Mouse (Mus musculus) macrophage (primary cell): ENCODE measurements around the gene AW011738. TPM values are rescaled to one million over a fixed set of nuclear protein-coding genes. Genes with fewer than 3 reads are reported as not detected.

Experiments used
- H3K27ac ChIP-seq: fragments of 350-480 bp; formaldehyde crosslinking; 2 replicates; pipeline ENCODE4 v1.9.0; 2021
- H3K36me3 ChIP-seq: fragments of 350-480 bp; formaldehyde crosslinking; 2 replicates; pipeline ENCODE4 v1.9.0; 2021; ENCODE audit errors: inconsistent target
- H3K4me3 ChIP-seq: fragments of 350-480 bp; formaldehyde crosslinking; 2 replicates; pipeline ENCODE4 v1.9.0; 2021; ENCODE audit errors: inconsistent target
- H3K79me2 ChIP-seq: fragments of 350-480 bp; formaldehyde crosslinking; 2 replicates; pipeline ENCODE4 v1.9.0; 2021; ENCODE audit errors: inconsistent target
- WGBS: methylation state at CpG from one replicate; pipeline ENCODE4 v1.1.7; 2026; ENCODE audit warnings: inconsistent platforms; ENCODE audit not compliant: missing documents; 5-methylcytosine and 5-hydroxymethylcytosine counted together
- polyA plus RNA-seq: library from polyadenylated mRNA; stranded (reverse); fragments of 250-400 nt; gene quantifications from 3 replicates; pipeline ENCODE4 v1.2.4, GENCODE M21; 2018; ENCODE audit warnings: inconsistent platforms
- total RNA-seq, 78 experiments: library from RNA; depleted of rRNA; stranded (reverse); fragments of 250-400 nt; gene quantifications; 1 replicate in 9 of 78; 2 replicates in 24 of 78; 3 replicates in 43 of 78; 4 replicates in 2 of 78; pipeline ENCODE4 v1.2.4; 2018; ENCODE audit warnings: inconsistent platforms in 56 of 78

The AW011738 gene
- total RNA-seq (2018; cell fraction: chromatin; rRNA removed), result 10 to 100 TPM in 14 of 26 experiments, 1 to 10 TPM in 12; 1.3 to 27.5 (median 13.3) TPM
- 10 to 100 TPM in 2 of 26 experiments, 1 to 10 TPM in 24; 1.3 to 12.4 (median 6.7) TPM for total RNA-seq (2018; cell fraction: cytosol; rRNA removed)
- total RNA-seq (2018; cell fraction: nucleus; rRNA removed), result 10 to 100 TPM in 17 of 26 experiments, 1 to 10 TPM in 9; 1.6 to 46.6 (median 18.6) TPM
- 0.53 to 3.8 TPM (median 0.88 TPM) in 3 replicates for polyA plus RNA-seq

GRCm38 (mm10) chr4:156203001-156203412, at the start of gene AW011738:
TSS of gene AW011738 (plus strand) at chr4:156203304.
- peak within 1 kb of the TSS; percentile 42 for H3K4me3 ChIP-seq
- H3K27ac ChIP-seq, result no peak within 1 kb of the TSS
- H3K36me3 ChIP-seq, result 0 out of 2 replicates have a peak, but pooled peaks cover 6% of the 10 kb centered on the region
- H3K79me2 ChIP-seq, result peaks cover 41% of the 10 kb centered on the region
- WGBS, result 1% methylated on average over 21 of the region's 39 CpGs

- Histone ChIP-seq H3K79me2 (no peaks in the 10 kb centered on the region), H3K27ac (no peak overlapping the region), H3K36me3 (no peaks in the 10 kb centered on the region), H3K4me3 (no peak overlapping the region)
- 100% methylated on average over 3 of the region's 3 CpGs for WGBS
Observed at GRCm38 (mm10) chr4:156154771-156155170, 48.3 kb upstream of the AW011738 start.

GRCm38 (mm10) chr4:156166477-156166876, 36.6 kb upstream of the AW011738 start:
- Histone ChIP-seq H3K79me2 (no peaks in the 10 kb centered on the region), H3K27ac (no peak overlapping the region), H3K4me3 (no peak overlapping the region), H3K36me3 (no peaks in the 10 kb centered on the region)
- WGBS, result 64% methylated on average over 9 of the region's 9 CpGs

- H3K27ac ChIP-seq, result no peak overlapping the region
- no peaks in the 10 kb centered on the region for H3K36me3 ChIP-seq
- 99% methylated on average over 8 of the region's 8 CpGs for WGBS
- H3K79me2 ChIP-seq, result no peaks in the 10 kb centered on the region
- no peak overlapping the region for H3K4me3 ChIP-seq
Observed at GRCm38 (mm10) chr4:156168611-156169010, 34.5 kb upstream of the AW011738 start.

GRCm38 (mm10) chr4:156169129-156169528, 34.0 kb upstream of the AW011738 start:
- H3K36me3 ChIP-seq, result no peaks in the 10 kb centered on the region
- 94% methylated on average over 8 of the region's 10 CpGs for WGBS
- no peak overlapping the region for H3K4me3 ChIP-seq
- H3K27ac ChIP-seq, result no peak overlapping the region
- no peaks in the 10 kb centered on the region for H3K79me2 ChIP-seq

- Histone ChIP-seq H3K79me2 (no peaks in the 10 kb centered on the region), H3K27ac (no peak overlapping the region), H3K4me3 (no peak overlapping the region), H3K36me3 (no peaks in the 10 kb centered on the region; the same call in 1 of the 2 replicates)
- 95% methylated on average over 10 of the region's 11 CpGs for WGBS
Observed at GRCm38 (mm10) chr4:156171828-156172227, 31.3 kb upstream of the AW011738 start.

- no peaks in the 10 kb centered on the region for H3K79me2 ChIP-seq
- 95% methylated on average over 9 of the region's 9 CpGs for WGBS
- no peaks in the 10 kb centered on the region; the same call in 1 of the 2 replicates for H3K36me3 ChIP-seq
- H3K4me3 ChIP-seq, result no peak overlapping the region
- H3K27ac ChIP-seq, result no peak overlapping the region
Observed at GRCm38 (mm10) chr4:156177630-156178029, 25.5 kb upstream of the AW011738 start.

- Histone ChIP-seq H3K27ac (no peak overlapping the region), H3K36me3 (no peaks in the 10 kb centered on the region), H3K4me3 (no peak overlapping the region), H3K79me2 (no peaks in the 10 kb centered on the region)
- 51% methylated on average over 5 of the region's 5 CpGs for WGBS
Observed at GRCm38 (mm10) chr4:156183747-156184146, 19.4 kb upstream of the AW011738 start.

- Histone ChIP-seq H3K27ac (no peak overlapping the region), H3K4me3 (no peak overlapping the region), H3K36me3 (no peaks in the 10 kb centered on the region), H3K79me2 (no peaks in the 10 kb centered on the region)
- 90% methylated on average over 7 of the region's 7 CpGs for WGBS
Observed at GRCm38 (mm10) chr4:156184291-156184954, 18.7 kb upstream of the AW011738 start.

- Histone ChIP-seq H3K27ac (no peak overlapping the region), H3K4me3 (no peak overlapping the region), H3K79me2 (no peaks in the 10 kb centered on the region), H3K36me3 (no peaks in the 10 kb centered on the region)
- 92% methylated on average over 13 of the region's 13 CpGs for WGBS
Observed at GRCm38 (mm10) chr4:156185456-156185949, 17.6 kb upstream of the AW011738 start.

GRCm38 (mm10) chr4:156185950-156186850, 16.9 kb upstream of the AW011738 start:
- Histone ChIP-seq H3K27ac (no peak overlapping the region), H3K79me2 (no peaks in the 10 kb centered on the region), H3K4me3 (no peak overlapping the region), H3K36me3 (no peaks in the 10 kb centered on the region)
- WGBS, result 24% methylated on average over 31 of the region's 31 CpGs

GRCm38 (mm10) chr4:156188162-156188810, 14.8 kb upstream of the AW011738 start:
- Histone ChIP-seq H3K4me3 (no peak overlapping the region), H3K79me2 (no peaks in the 10 kb centered on the region), H3K27ac (no peak overlapping the region), H3K36me3 (no peaks in the 10 kb centered on the region)
- 68% methylated on average over 5 of the region's 5 CpGs for WGBS

GRCm38 (mm10) chr4:156188811-156189323, 14.2 kb upstream of the AW011738 start:
- H3K36me3 ChIP-seq, result no peaks in the 10 kb centered on the region
- no peaks in the 10 kb centered on the region for H3K79me2 ChIP-seq
- H3K4me3 ChIP-seq, result no peak overlapping the region
- WGBS, result 85% methylated on average over 6 of the region's 6 CpGs
- no peak overlapping the region for H3K27ac ChIP-seq
